Mouse (Mus musculus): ENCODE measurements around the gene Pth2. TPM values are rescaled to one million over a fixed set of nuclear protein-coding genes. Genes with fewer than 3 reads are reported as not detected.

The Pth2 gene
- total and polyA plus RNA-seq, 3 experiments, result not detected

- Histone ChIP-seq H3K4me3 (replicated peaks in 1 of 3; ENCODE audit: low read depth in 2 of 3, low read length in 2 of 3, poor library complexity in 1 of 3) (no peak overlapping the region), H3K9me3 (replicated peaks; ENCODE audit: low read length) (peaks cover 36% of the 10 kb centered on the region), H3K4me2 (ENCODE audit: insufficient read depth, low read depth, poor library complexity, severe bottlenecking) (no peak overlapping the region), H3K4me1 (ENCODE audit: control insufficient read depth in 1 of 2, insufficient read depth in 2 of 2) (no peaks in the 10 kb centered on the region), H3K27me3 (replicated peaks) (peaks cover 61% of the 10 kb centered on the region), H3K9ac (ENCODE audit: insufficient read depth, low read depth) (no peak overlapping the region), H3K36me3 (replicated peaks in 1 of 2; ENCODE audit: control insufficient read depth in 1 of 2, insufficient read depth in 1 of 2, low read length in 1 of 2) (no peaks in the 10 kb centered on the region), H3K79me2 (replicated peaks; ENCODE audit: control insufficient read depth, extremely low read depth, insufficient read depth, poor library complexity, severe bottlenecking) (no peaks in the 10 kb centered on the region), H3K27ac (ENCODE audit: insufficient read depth, low read depth) (no peak overlapping the region)
- dilution Hi-C loops (cut with MboI; ENCODE audit: extremely low pct_ligation_motif_present, extremely low pct_unique_long_range_greater_than_20kb, low sequenced_read_pairs), result no loop called here
- TF ChIP-seq IRF4 (IDR thresholded peaks at IDR 0.05; ENCODE audit: low read depth, low read length) (no peak), NELFE (IDR thresholded peaks at IDR 0.05; ENCODE audit: low read depth, low read length) (no peak), JUN (IDR thresholded peaks at IDR 0.05; ENCODE audit: insufficient read depth, low read depth, low read length) (no peak), SMC3 (IDR thresholded peaks at IDR 0.05; ENCODE audit: low read depth, low read length) (no peak), ZC3H11A (IDR thresholded peaks at IDR 0.05; ENCODE audit: low read depth, low read length) (no peak), ELF1 (IDR thresholded peaks at IDR 0.05; ENCODE audit: low read depth, low read length) (no peak), ETS1 (conservative IDR thresholded peaks at IDR 0.05; ENCODE audit: low read depth, low read length) (no peak), CHD2 (IDR thresholded peaks at IDR 0.05; ENCODE audit: low read length) (no peak), MAX (IDR thresholded peaks at IDR 0.05; ENCODE audit: low read length) (no peak), RAD21 (IDR thresholded peaks at IDR 0.05; ENCODE audit: low read depth, low read length) (no peak)
- no peak for DNase-seq (ENCODE audit: extremely low read depth)
- in situ Hi-C loops (cut with MboI; ENCODE audit: low pct_ligation_motif_present, low pct_unique_long_range_greater_than_20kb, low sequenced_read_pairs), result loop anchor here (10.0 kb wide), 1 partner anchor 136 kb away; no protein-coding TSS in a partner anchor
Measured at GRCm38 (mm10) chr7:45168656-45169055, 12.1 kb upstream of the Pth2 start.

- peaks cover 36% of the 10 kb centered on the region for H3K9me3 ChIP-seq (replicated peaks; ENCODE audit: low read length)
- TF ChIP-seq RCOR1 (conservative IDR thresholded peaks at IDR 0.05; ENCODE audit: low read depth, low read length), result no peak
- DNase-seq (ENCODE audit: extremely low read depth), result no peak
Measured at GRCm38 (mm10) chr7:45169495-45169894, 11.3 kb upstream of the Pth2 start.

GRCm38 (mm10) chr7:45172974-45173373, 7.8 kb upstream of the Pth2 start:
- peaks cover 56% of the 10 kb centered on the region for H3K27me3 ChIP-seq (replicated peaks)
- H3K79me2 ChIP-seq (replicated peaks; ENCODE audit: control insufficient read depth, extremely low read depth, insufficient read depth, poor library complexity, severe bottlenecking), result no peaks in the 10 kb centered on the region
- no peak overlapping the region for H3K27ac ChIP-seq (ENCODE audit: insufficient read depth, low read depth)
- in situ Hi-C loops (cut with MboI; ENCODE audit: low pct_ligation_motif_present, low pct_unique_long_range_greater_than_20kb, low sequenced_read_pairs), result no loop called here
- H3K4me1 ChIP-seq (ENCODE audit: control insufficient read depth in 1 of 2, insufficient read depth in 2 of 2), result peaks cover 7 to 10% of the 10 kb centered on the region in 2 experiments
- no peak overlapping the region for H3K9ac ChIP-seq (ENCODE audit: insufficient read depth, low read depth)
- dilution Hi-C loops (cut with MboI; ENCODE audit: extremely low pct_ligation_motif_present, extremely low pct_unique_long_range_greater_than_20kb, low sequenced_read_pairs), result no loop called here
- H3K9me3 ChIP-seq (replicated peaks; ENCODE audit: low read length), result peaks cover 36% of the 10 kb centered on the region
- H3K36me3 ChIP-seq (replicated peaks in 1 of 2; ENCODE audit: control insufficient read depth in 1 of 2, insufficient read depth in 1 of 2, low read length in 1 of 2), result no peaks in the 10 kb centered on the region
- TF ChIP-seq ZC3H11A (IDR thresholded peaks at IDR 0.05; ENCODE audit: low read depth, low read length) (no peak), SMC3 (IDR thresholded peaks at IDR 0.05; ENCODE audit: low read depth, low read length) (peak; percentile 33), CTCF (conservative IDR thresholded peaks at IDR 0.05 in 1 of 2, IDR thresholded peaks at IDR 0.05 in 1 of 2; ENCODE audit: low read depth in 2 of 2, low read length in 2 of 2) (peak; percentile 42 to 61; a peak in 3 of 4 replicates), E2F4 (IDR thresholded peaks at IDR 0.05; ENCODE audit: insufficient replicate concordance, low read depth, low read length) (no peak), EP300 (IDR thresholded peaks at IDR 0.05; ENCODE audit: low read length) (no peak), MAX (IDR thresholded peaks at IDR 0.05; ENCODE audit: low read length) (no peak)
- no peak overlapping the region for H3K4me3 ChIP-seq (replicated peaks in 1 of 3; ENCODE audit: low read depth in 2 of 3, low read length in 2 of 3, poor library complexity in 1 of 3)
- DNase-seq (ENCODE audit: extremely low read depth), result no peak
- no peak overlapping the region for H3K4me2 ChIP-seq (ENCODE audit: insufficient read depth, low read depth, poor library complexity, severe bottlenecking)

More at GRCm38 (mm10) chr7:45169495-45169894, 11.3 kb upstream of the Pth2 start:
- Histone ChIP-seq H3K79me2 (replicated peaks; ENCODE audit: control insufficient read depth, extremely low read depth, insufficient read depth, poor library complexity, severe bottlenecking) (no peaks in the 10 kb centered on the region), H3K4me2 (ENCODE audit: insufficient read depth, low read depth, poor library complexity, severe bottlenecking) (no peak overlapping the region), H3K36me3 (replicated peaks in 1 of 2; ENCODE audit: control insufficient read depth in 1 of 2, insufficient read depth in 1 of 2, low read length in 1 of 2) (no peaks in the 10 kb centered on the region), H3K9ac (ENCODE audit: insufficient read depth, low read depth) (no peak overlapping the region), H3K4me1 (ENCODE audit: control insufficient read depth in 1 of 2, insufficient read depth in 2 of 2) (peaks cover under 1 to 2% of the 10 kb centered on the region in 2 experiments), H3K27me3 (replicated peaks) (peaks cover 54% of the 10 kb centered on the region), H3K27ac (ENCODE audit: insufficient read depth, low read depth) (no peak overlapping the region), H3K4me3 (replicated peaks in 1 of 3; ENCODE audit: low read depth in 2 of 3, low read length in 2 of 3, poor library complexity in 1 of 3) (no peak overlapping the region)
- dilution Hi-C loops (cut with MboI; ENCODE audit: extremely low pct_ligation_motif_present, extremely low pct_unique_long_range_greater_than_20kb, low sequenced_read_pairs), result no loop called here
- in situ Hi-C loops (cut with MboI; ENCODE audit: low pct_ligation_motif_present, low pct_unique_long_range_greater_than_20kb, low sequenced_read_pairs), result loop anchor here (10.0 kb wide), 1 partner anchor 135 kb away; no protein-coding TSS in a partner anchor
